Mouse (Mus musculus) A20 (cell line): Measurements from ENCODE around the gene Onecut3.
A peak's percentile ranks its signal among the peaks of the same experiment; 100 is the strongest.

Experiments
- DNase-seq: peaks from one replicate; pipeline ENCODE4 v3.0.0-alpha.2; 2011; ENCODE audit warnings: low read depth, low spot score

The Onecut3 gene

GRCm38 (mm10) chr10:80494732-80495131, at the start of gene Onecut3:
Onecut3 (plus strand) TSS chr10:80494835.
- no peak for DNase-seq

- DNase-seq: no peak
Measured at GRCm38 (mm10) chr10:80445052-80445451, 49.6 kb upstream of the Onecut3 start.

DNA sequence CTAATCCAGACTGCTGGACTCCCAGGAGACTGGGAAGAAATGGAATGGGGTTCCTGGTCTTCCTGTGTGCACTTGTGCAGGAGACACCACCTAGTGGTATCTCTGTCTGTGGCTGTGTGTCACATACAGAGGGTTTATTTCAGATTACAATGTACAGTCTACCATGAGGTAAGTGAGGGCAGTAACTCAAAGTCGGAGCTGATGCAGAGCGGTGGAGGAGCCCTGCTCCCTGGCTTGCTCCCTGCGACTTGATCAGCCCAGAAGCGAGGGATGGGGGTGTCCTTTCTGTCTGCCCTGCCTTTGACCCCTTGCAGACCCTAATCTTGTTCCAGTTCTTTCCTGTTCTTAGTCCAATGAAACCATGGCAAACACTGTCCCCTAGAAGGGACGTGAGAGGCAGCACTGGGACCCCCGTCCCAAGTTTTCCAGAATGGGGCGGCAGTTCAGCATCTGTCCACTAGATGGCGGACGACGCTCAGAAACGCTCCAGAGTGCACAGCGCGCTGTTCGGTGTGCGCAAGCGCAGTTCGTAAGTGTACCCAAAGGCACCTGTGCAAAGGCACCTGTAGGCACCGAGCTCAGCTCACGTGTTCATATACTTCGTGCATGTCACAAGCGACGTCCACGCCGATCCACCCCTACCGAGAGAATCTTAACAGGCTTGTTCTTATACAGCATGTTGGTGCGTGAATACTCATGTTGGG, 48.6 kb upstream of the Onecut3 start:
- peak; percentile 85 for DNase-seq

- no peak for DNase-seq
Measured at GRCm38 (mm10) chr10:80450599-80450998, 44.0 kb upstream of the Onecut3 start.

DNA sequence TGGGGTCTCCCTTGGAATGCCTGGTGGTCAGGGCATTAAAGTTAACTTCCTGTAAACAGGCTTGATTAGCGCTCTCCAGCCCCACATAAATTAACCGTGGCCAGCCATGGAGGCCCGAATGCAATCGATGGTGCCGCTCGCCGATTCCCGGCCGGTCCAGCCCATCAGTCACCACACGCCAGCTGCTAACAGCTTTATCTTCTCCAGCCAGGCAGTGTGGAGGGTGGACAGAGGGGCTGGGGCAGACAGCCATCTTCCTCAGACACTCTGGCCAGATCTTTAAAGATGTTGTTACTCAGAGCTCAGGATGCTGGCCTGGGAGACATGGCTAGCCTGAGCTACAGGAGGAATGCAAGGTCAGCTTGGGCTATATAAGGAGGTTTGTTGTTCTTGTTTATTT, 41.0 kb upstream of the Onecut3 start:
- DNase-seq: no peak

GRCm38 (mm10) chr10:80454781-80455180, 39.9 kb upstream of the Onecut3 start:
- no peak for DNase-seq

DNA sequence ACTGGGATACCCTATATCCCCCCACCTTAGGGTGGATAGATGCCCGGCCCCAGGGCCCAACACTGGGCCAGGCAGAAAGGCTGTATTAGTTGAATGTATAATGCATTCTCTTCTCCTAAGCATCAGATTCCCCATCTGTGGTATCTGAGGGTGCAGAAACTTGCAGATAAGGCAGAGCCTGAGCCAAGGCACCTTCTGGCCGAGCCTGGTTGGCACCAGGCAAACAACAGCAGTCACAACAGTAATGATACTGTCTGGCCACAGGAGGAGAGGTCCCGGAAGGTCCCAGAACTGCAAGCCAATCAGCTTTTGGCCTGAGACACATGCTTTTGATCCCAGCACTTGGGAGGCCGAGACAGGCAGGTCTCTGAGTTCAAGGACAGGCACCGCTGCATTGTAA, 38.9 kb upstream of the Onecut3 start:
- no peak for DNase-seq

DNA sequence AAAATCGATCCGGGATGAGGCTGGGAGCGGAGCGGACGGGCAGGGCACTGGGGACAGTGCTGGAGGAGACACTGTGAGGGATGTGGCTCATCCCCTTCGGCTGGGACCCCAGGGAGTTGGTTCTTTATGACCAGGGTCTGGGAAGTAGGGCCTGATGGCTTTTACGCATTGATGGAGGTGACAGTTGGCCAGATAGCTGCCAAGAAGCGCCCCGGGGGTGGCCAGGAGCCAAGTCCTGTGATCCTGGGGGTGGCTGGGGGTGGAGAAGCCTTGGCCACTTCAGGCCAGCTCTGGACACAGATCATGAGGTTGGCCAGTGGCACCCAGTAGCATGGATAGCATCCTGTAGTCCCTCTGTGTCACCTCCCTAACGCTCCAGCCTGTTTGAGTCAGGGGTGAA, 35.4 kb upstream of the Onecut3 start:
- no peak for DNase-seq

GRCm38 (mm10) chr10:80459671-80460070, 35.0 kb upstream of the Onecut3 start:
- DNase-seq: no peak

- no peak for DNase-seq
Measured at GRCm38 (mm10) chr10:80460324-80460723, 34.3 kb upstream of the Onecut3 start.

DNA sequence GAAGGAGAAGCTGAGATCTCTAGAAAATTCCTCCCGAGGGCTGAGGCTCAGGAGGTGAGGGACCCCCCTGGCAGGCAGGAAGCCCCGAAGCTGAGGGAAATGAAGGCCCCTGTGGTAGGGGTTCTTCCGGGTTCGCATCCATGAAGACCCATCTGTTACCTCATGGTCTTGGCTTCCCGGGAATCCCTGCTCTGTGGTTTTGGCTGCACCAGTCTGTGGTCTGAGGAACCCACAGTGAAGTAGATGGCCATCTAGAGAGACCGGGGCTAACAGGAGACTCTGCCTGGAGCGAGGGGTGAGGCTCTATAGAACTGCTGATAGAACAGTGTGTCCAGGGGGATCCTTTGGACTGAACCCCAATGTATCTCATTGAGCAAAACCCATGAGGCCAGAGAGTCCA, 33.3 kb upstream of the Onecut3 start:
- DNase-seq: no peak

GRCm38 (mm10) chr10:80464381-80465035, 30.1 kb upstream of the Onecut3 start:
- no peak for DNase-seq

GRCm38 (mm10) chr10:80465066-80465465, 29.6 kb upstream of the Onecut3 start:
- no peak for DNase-seq

- peak; percentile 92 for DNase-seq
Measured at GRCm38 (mm10) chr10:80475290-80475959, 19.2 kb upstream of the Onecut3 start.

- no peak for DNase-seq
Measured at GRCm38 (mm10) chr10:80478531-80478930, 16.1 kb upstream of the Onecut3 start.

- peak; percentile 92 for DNase-seq
Measured at GRCm38 (mm10) chr10:80481002-80481401, 13.6 kb upstream of the Onecut3 start.

GRCm38 (mm10) chr10:80486862-80487379, 7.7 kb upstream of the Onecut3 start:
- peak; percentile 60 for DNase-seq

DNA sequence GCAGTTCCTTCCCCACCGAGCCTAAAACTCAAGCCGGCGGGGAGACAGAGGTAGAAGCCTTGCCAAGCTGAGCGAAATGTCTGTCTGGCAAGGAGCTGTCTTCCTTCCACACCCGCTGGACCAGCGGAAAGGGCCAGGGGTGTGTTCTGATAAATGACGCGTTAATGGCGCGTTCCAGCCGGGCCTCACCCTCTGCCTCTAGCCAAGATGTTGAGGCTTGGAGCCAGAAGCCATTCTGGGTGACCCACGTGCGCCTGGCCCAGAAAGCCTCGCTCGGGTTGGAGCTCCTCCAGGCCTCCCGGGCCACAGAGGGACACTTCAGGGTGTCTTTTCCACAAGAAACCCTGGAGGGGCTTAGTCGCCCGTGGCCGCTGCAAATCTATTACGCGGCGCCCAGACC, 4.6 kb upstream of the Onecut3 start:
- DNase-seq: no peak

GRCm38 (mm10) chr10:80495901-80496300, 1.3 kb downstream of the Onecut3 start:
- no peak for DNase-seq

GRCm38 (mm10) chr10:80496421-80496820, 1.8 kb downstream of the Onecut3 start:
- DNase-seq: no peak

DNA sequence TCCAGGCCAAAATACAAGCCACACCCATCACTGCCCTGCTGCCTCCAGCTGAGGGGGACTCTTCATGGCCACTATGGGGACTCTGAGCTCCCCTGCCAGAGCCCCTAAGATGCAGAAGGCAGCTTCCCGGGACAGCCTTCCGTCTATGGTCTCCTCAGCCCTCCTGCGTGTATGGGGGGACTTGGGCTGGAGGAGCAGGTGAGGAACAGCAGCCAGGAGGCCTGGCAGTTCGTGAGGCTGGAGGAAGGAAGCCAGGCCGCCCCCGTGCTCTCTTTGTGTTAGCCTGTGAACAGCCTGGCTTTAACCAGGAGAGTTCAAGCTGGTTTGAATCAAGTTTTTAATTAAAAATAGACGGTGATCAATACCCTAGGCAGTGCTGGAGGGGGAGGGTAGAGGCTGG, 7.7 kb downstream of the Onecut3 start:
- DNase-seq: no peak

DNA sequence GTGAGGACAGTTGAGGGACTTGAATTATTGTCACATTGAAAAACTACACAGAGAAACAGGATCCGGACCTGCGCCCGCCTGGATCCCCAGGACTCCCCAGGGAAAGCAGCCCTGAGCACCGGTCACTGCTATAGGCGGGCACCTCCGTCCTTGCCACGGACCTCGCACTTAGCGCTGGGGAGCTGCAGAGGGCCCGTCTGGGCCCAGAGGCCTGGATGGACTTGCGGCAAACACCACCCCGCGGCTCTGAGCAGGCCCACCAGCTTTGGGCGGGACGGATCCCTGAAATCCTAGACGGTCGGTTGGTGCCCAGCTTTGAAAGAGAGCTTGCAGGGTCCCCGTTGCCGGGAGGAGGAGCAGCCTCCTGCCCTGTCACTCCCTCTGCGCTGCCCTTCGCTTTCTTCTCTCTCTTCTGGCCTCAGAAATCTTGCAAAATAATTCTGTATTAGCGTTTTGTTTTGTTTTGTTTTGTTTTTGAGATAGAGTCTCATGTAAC, 8.2 kb downstream of the Onecut3 start:
- DNase-seq: no peak
